Mouse (Mus musculus): ENCODE measurements around the gene Igsf8. TPM values are rescaled to one million over a fixed set of nuclear protein-coding genes. Genes with fewer than 3 reads are reported as not detected.

Igsf8 gene
- polyA plus RNA-seq, 1 experiment from 2014 or later = 51.4 TPM

DNA sequence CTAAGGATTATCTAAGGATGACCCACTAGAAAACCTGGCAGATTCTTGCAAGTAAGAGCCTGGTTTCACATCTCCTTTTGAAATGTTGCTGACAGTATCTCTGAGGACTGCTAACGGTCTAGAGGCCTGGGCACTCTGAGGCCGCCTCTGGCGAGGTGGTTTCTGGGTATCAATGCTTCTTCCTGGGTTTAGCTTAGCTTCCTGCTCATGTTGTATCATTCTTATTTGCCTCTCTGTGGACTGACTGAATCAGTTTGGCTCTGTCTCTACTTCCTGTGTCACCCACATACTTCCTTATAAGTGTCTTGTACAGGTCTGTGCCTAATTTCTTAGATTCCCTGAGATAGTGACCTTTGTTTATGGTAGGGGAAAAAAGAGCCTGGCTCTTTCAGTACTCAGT lies 15.7 kb downstream of the Igsf8 start:
- Histone ChIP-seq H3K4me3 (no peak overlapping the region), H3K9me3 (no peaks in the 10 kb centered on the region), H3K27me3 (no peaks in the 10 kb centered on the region), H3K4me2 (no peak overlapping the region), H3K4me1 (no peaks in the 10 kb centered on the region), H3K9ac (no peak overlapping the region), H3K36me3 (no peaks in the 10 kb centered on the region), H3K27ac (no peak overlapping the region)
- no peak for ATAC-seq (ENCODE audit: insufficient number of reproducible peaks, low FRiP score, low TSS enrichment, low read depth)
- WGBS = 71% methylated on average over 3 of the region's 3 CpGs

- WGBS = 91% methylated on average over 13 of the region's 13 CpGs
- Histone ChIP-seq H3K4me3 (no peak overlapping the region), H3K36me3 (no peaks in the 10 kb centered on the region), H3K4me2 (no peak overlapping the region), H3K27ac (no peak overlapping the region), H3K9me3 (no peaks in the 10 kb centered on the region), H3K27me3 (no peaks in the 10 kb centered on the region), H3K4me1 (no peaks in the 10 kb centered on the region), H3K9ac (no peak overlapping the region)
- ATAC-seq (ENCODE audit: insufficient number of reproducible peaks, low FRiP score, low TSS enrichment, low read depth) = no peak
Measured at GRCm38 (mm10) chr1:172278328-172278727, 16.9 kb downstream of the Igsf8 start.

GRCm38 (mm10) chr1:172279768-172280509 lies 18.5 kb downstream of the Igsf8 start:
- no peak for ATAC-seq (ENCODE audit: insufficient number of reproducible peaks, low FRiP score, low TSS enrichment, low read depth)
- Histone ChIP-seq H3K9ac (no peak overlapping the region), H3K27ac (no peak overlapping the region), H3K4me3 (no peak overlapping the region), H3K9me3 (no peaks in the 10 kb centered on the region), H3K36me3 (no peaks in the 10 kb centered on the region), H3K4me2 (no peak overlapping the region), H3K27me3 (no peaks in the 10 kb centered on the region), H3K4me1 (no peaks in the 10 kb centered on the region)
- 73% methylated on average over 16 of the region's 16 CpGs for WGBS

GRCm38 (mm10) chr1:172281522-172282254 lies 20.2 kb downstream of the Igsf8 start:
- no peak overlapping the region for H3K4me2 ChIP-seq
- no peak overlapping the region for H3K9ac ChIP-seq
- H3K4me1 ChIP-seq = no peaks in the 10 kb centered on the region
- 0 out of 2 replicates have a peak, but pooled peaks have one; percentile 4 for ATAC-seq (ENCODE audit: insufficient number of reproducible peaks, low FRiP score, low TSS enrichment, low read depth)
- H3K27ac ChIP-seq = peak overlapping the region; percentile 24; the same call in 1 of the 2 replicates
- no peaks in the 10 kb centered on the region for H3K36me3 ChIP-seq
- H3K27me3 ChIP-seq = no peaks in the 10 kb centered on the region
- no peaks in the 10 kb centered on the region for H3K9me3 ChIP-seq
- no peak overlapping the region for H3K4me3 ChIP-seq
- WGBS = 74% methylated on average over 10 of the region's 10 CpGs

- no peak for ATAC-seq (ENCODE audit: insufficient number of reproducible peaks, low FRiP score, low TSS enrichment, low read depth)
- H3K9me3 ChIP-seq = no peaks in the 10 kb centered on the region
- no peak overlapping the region for H3K27ac ChIP-seq
- H3K27me3 ChIP-seq = no peaks in the 10 kb centered on the region
- no peaks in the 10 kb centered on the region for H3K36me3 ChIP-seq
- no peaks in the 10 kb centered on the region for H3K4me1 ChIP-seq
- no peak overlapping the region for H3K4me2 ChIP-seq
- no peak overlapping the region for H3K9ac ChIP-seq
- H3K4me3 ChIP-seq = no peak overlapping the region
- WGBS = 91% methylated on average over 6 of the region's 6 CpGs
Measured at GRCm38 (mm10) chr1:172283073-172283472, 21.6 kb downstream of the Igsf8 start.

GRCm38 (mm10) chr1:172284221-172284620 lies 22.8 kb downstream of the Igsf8 start:
- no peaks in the 10 kb centered on the region for H3K36me3 ChIP-seq
- no peak overlapping the region for H3K9ac ChIP-seq
- H3K27me3 ChIP-seq = no peaks in the 10 kb centered on the region
- H3K4me3 ChIP-seq = no peak overlapping the region
- no peak overlapping the region for H3K27ac ChIP-seq
- WGBS = 91% methylated on average over 14 of the region's 14 CpGs
- no peak for ATAC-seq (ENCODE audit: insufficient number of reproducible peaks, low FRiP score, low TSS enrichment, low read depth)
- no peaks in the 10 kb centered on the region for H3K4me1 ChIP-seq
- H3K9me3 ChIP-seq = no peaks in the 10 kb centered on the region
- no peak overlapping the region for H3K4me2 ChIP-seq

- Histone ChIP-seq H3K27me3 (no peaks in the 10 kb centered on the region), H3K27ac (no peak overlapping the region), H3K36me3 (no peaks in the 10 kb centered on the region), H3K4me2 (no peak overlapping the region), H3K4me1 (no peaks in the 10 kb centered on the region), H3K9ac (no peak overlapping the region), H3K9me3 (no peaks in the 10 kb centered on the region), H3K4me3 (no peak overlapping the region)
- no peak for ATAC-seq (ENCODE audit: insufficient number of reproducible peaks, low FRiP score, low TSS enrichment, low read depth)
- WGBS = 68% methylated on average over 5 of the region's 5 CpGs
Measured at GRCm38 (mm10) chr1:172286740-172287139, 25.3 kb downstream of the Igsf8 start.

DNA sequence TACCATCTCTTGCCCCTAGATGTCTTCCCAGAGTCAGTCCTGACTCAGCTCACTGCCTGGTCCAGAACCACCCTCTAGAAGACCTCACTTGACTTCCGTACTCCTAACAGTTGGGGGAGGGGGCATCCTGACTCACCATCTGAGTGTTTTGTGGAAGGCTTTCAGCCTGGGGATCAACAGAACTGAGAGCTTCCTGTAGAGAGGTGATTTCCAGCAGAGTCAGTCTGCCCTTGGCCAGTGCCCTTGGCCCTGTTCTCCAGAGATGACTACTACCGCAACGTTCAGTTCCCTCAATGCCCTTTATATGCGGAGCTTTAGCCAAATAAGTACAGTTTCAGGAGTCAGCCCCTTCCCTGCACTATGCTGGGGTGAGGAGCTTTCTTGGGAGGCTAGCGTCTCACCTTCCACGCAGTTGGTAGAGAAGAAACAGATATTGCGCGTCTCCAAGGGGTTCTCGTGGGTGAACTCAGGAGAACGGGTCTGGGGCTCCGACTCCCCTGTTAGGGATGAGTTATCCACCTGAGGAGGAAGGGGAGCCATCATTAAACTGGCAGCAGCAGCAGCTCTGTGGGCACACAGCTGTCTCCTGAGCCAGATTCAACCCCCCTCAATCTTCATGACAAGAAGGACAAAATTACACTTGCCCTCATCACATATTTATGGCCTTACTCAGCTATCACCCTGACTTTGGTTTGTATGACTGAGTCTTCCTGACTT lies 27.6 kb downstream of the Igsf8 start:
- WGBS = 89% methylated on average over 11 of the region's 11 CpGs
- Histone ChIP-seq H3K9me3 (no peaks in the 10 kb centered on the region), H3K36me3 (no peaks in the 10 kb centered on the region), H3K4me3 (no peak overlapping the region), H3K27me3 (no peaks in the 10 kb centered on the region), H3K27ac (no peak overlapping the region), H3K9ac (no peak overlapping the region), H3K4me1 (no peaks in the 10 kb centered on the region), H3K4me2 (no peak overlapping the region)
- no peak for ATAC-seq (ENCODE audit: insufficient number of reproducible peaks, low FRiP score, low TSS enrichment, low read depth)

DNA sequence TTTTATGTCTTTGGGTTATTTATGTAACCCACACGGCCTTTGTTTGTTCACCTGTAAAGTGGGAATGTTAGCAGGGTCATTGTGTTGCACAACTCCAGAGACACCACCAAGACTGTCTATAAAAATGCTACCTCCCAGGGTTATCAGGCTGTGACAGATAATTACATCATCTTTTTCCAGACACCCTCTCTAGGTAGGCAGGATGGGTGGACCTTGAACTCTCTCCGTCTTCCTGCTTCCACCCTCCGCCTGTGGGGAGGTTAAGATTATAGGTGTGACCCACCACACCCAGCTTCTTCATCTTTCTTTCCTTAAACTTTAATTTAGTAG lies 28.1 kb downstream of the Igsf8 start:
- 65% methylated on average over 3 of the region's 3 CpGs for WGBS
- no peaks in the 10 kb centered on the region for H3K27me3 ChIP-seq
- no peak for ATAC-seq (ENCODE audit: insufficient number of reproducible peaks, low FRiP score, low TSS enrichment, low read depth)
- no peak overlapping the region for H3K4me3 ChIP-seq
- H3K27ac ChIP-seq = no peak overlapping the region
- 0 out of 2 replicates have a peak, but pooled peaks cover under 1% of the 10 kb centered on the region for H3K4me1 ChIP-seq
- no peaks in the 10 kb centered on the region for H3K36me3 ChIP-seq
- no peak overlapping the region for H3K9ac ChIP-seq
- H3K4me2 ChIP-seq = no peak overlapping the region
- no peaks in the 10 kb centered on the region for H3K9me3 ChIP-seq

DNA sequence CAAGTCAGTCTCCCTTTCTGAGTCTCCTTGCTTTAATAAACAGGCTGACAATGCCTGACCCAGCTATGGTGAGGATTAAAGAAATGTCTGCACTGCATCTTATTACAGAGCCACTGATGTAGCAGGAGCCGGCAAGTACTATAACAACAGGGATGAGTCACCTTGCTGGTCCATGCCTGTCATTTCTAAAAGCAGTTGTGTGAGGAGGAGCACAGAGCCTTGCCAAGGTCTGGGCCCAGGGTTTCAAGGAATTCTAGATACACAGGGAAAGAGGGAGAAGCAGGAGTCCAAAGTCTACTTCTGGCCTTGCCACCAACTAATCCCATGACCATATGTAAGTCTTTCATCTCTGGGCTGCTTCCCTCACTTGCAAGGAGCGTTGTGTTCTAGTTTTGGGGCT lies 31.4 kb downstream of the Igsf8 start:
- no peak overlapping the region for H3K4me3 ChIP-seq
- no peak overlapping the region for H3K27ac ChIP-seq
- no peak overlapping the region for H3K9ac ChIP-seq
- no peak overlapping the region for H3K4me2 ChIP-seq
- H3K36me3 ChIP-seq = no peaks in the 10 kb centered on the region
- WGBS = 76% methylated on average over 2 of the region's 2 CpGs
- H3K9me3 ChIP-seq = no peaks in the 10 kb centered on the region
- peaks cover 32% of the 10 kb centered on the region for H3K4me1 ChIP-seq
- ATAC-seq (ENCODE audit: insufficient number of reproducible peaks, low FRiP score, low TSS enrichment, low read depth) = no peak
- no peaks in the 10 kb centered on the region for H3K27me3 ChIP-seq

DNA sequence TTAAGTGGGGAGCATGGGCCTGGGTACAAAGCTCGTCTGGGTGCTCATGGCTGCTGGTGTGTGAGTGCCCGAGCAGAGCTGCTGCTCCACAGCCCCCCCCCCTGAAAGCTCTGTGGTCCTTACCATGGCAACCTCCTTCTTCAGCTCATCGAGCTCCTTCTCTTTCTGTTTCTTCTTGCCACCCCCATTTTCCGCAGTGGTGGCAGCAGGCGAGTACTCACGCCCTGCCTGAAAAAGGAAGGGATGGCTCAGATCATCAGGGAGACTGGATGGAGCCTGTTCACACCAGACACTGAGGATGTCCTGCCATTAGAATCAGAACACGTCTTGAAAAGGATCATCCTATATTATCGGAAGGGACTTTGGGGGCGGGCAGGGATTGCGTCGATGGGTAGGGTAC lies 32.0 kb downstream of the Igsf8 start:
- H3K4me3 ChIP-seq = no peak overlapping the region
- H3K9ac ChIP-seq = no peak overlapping the region
- H3K36me3 ChIP-seq = no peaks in the 10 kb centered on the region
- no peaks in the 10 kb centered on the region for H3K9me3 ChIP-seq
- H3K27ac ChIP-seq = no peak overlapping the region
- H3K27me3 ChIP-seq = no peaks in the 10 kb centered on the region
- no peak overlapping the region for H3K4me2 ChIP-seq
- ATAC-seq (ENCODE audit: insufficient number of reproducible peaks, low FRiP score, low TSS enrichment, low read depth) = no peak
- WGBS = 85% methylated on average over 11 of the region's 11 CpGs
- H3K4me1 ChIP-seq = peaks cover 38% of the 10 kb centered on the region

- no peaks in the 10 kb centered on the region for H3K36me3 ChIP-seq
- H3K4me3 ChIP-seq = no peak overlapping the region
- peaks cover 54% of the 10 kb centered on the region for H3K4me1 ChIP-seq
- no peak overlapping the region for H3K9ac ChIP-seq
- WGBS = 24% methylated on average over 4 of the region's 4 CpGs
- no peaks in the 10 kb centered on the region for H3K27me3 ChIP-seq
- ATAC-seq (ENCODE audit: insufficient number of reproducible peaks, low FRiP score, low TSS enrichment, low read depth) = no peak
- H3K4me2 ChIP-seq = no peak overlapping the region; the same call in 1 of the 2 replicates
- peak overlapping the region; percentile 75 for H3K27ac ChIP-seq
- H3K9me3 ChIP-seq = no peaks in the 10 kb centered on the region
Measured at GRCm38 (mm10) chr1:172295751-172296197, 34.3 kb downstream of the Igsf8 start.

Data from limb, embryonic 15.5 days (tissue).